Mouse (Mus musculus) liver, embryonic 14.5 days (tissue): ENCODE data around the gene Sugp2. TPM values are rescaled to one million over a fixed set of nuclear protein-coding genes. Genes with fewer than 3 reads are reported as not detected.

ENCODE experiments used
- ATAC-seq: fragments of 200-750 bp; cut with Nextera tagmentation; 2 replicates; pipeline ENCODE4 v1.8.0; 2017; ENCODE audit warnings: moderate number of reproducible peaks, mild to moderate bottlenecking, moderate library complexity; ENCODE audit not compliant: insufficient read depth
- DNase-seq, 3 experiments: peaks; one replicate each; pipeline ENCODE4 v3.0.0-alpha.2; 2012 to 2013; ENCODE audit warnings: low read depth in 3 of 3, low spot score in 3 of 3
- H3K27ac ChIP-seq: fragments of 300-500 bp; sonication (generic); 2 replicates; pipeline ENCODE4 v1.5.1; 2014; ENCODE audit warnings: moderate library complexity, mild to moderate bottlenecking, control low read depth, inconsistent platforms
- H3K27me3 ChIP-seq: fragments of 300-500 bp; sonication (generic); 2 replicates; pipeline ENCODE4 v1.6.1; 2014; ENCODE audit warnings: mild to moderate bottlenecking, low read length, moderate library complexity; ENCODE audit not compliant: control insufficient read depth, insufficient read depth
- H3K36me3 ChIP-seq: fragments of 300-500 bp; sonication (generic); replicated peaks from 2 replicates; pipeline ENCODE4 v1.6.1; 2014; ENCODE audit warnings: low read depth; ENCODE audit not compliant: control insufficient read depth, insufficient read depth
- H3K4me1 ChIP-seq, 2 experiments: fragments of 200-500 bp in 1 of 2; fragments of 300-500 bp in 1 of 2; sonication (generic) in 1 of 2; replicated peaks; 2 replicates each; pipeline ENCODE4 v1.6.1; 2012 to 2014; ENCODE audit warnings: antibody characterized with exemption in 1 of 2, inconsistent platforms in 1 of 2, low read length in 1 of 2; ENCODE audit not compliant: control insufficient read depth in 2 of 2, insufficient read depth in 2 of 2
- H3K4me2 ChIP-seq: fragments of 300-500 bp; sonication (generic); 2 replicates; pipeline ENCODE4 v1.6.1; 2014; ENCODE audit warnings: low read depth, mild to moderate bottlenecking, control low read depth, moderate library complexity
- H3K4me3 ChIP-seq, 2 experiments: fragments of 200-500 bp in 1 of 2; fragments of 300-500 bp in 1 of 2; sonication (generic) in 1 of 2; 2 replicates each; pipeline ENCODE4 v1.5.1; 2012 to 2014; ENCODE audit warnings: low read depth in 2 of 2, low read length in 2 of 2, mild to moderate bottlenecking in 2 of 2, control low read depth in 1 of 2, inconsistent platforms in 1 of 2, moderate library complexity in 1 of 2; ENCODE audit not compliant: insufficient read depth in 1 of 2
- H3K9ac ChIP-seq: fragments of 300-500 bp; sonication (generic); replicated peaks from 2 replicates; pipeline ENCODE4 v1.6.1; 2014; ENCODE audit warnings: mild to moderate bottlenecking, control low read depth, moderate library complexity
- H3K9me3 ChIP-seq: fragments of 300-500 bp; sonication (generic); 2 replicates; pipeline ENCODE4 v1.6.1; 2016; ENCODE audit warnings: low read length, mixed read lengths; ENCODE audit not compliant: control insufficient read depth
- CTCF ChIP-seq: IDR thresholded peaks from 2 replicates; pipeline ENCODE4 v1.5.1; 2016; ENCODE audit warnings: antibody characterized with exemption, low read depth, control low read depth
- EP300 ChIP-seq: IDR thresholded peaks from 2 replicates; pipeline ENCODE4 v1.6.1; 2016; ENCODE audit warnings: antibody characterized with exemption, low read depth
- WGBS: fragments of 180-500 bp; shearing (Covaris S2); extraction: QIAGEN DNeasy Blood & Tissue Kit; methylation state at CpG from one replicate; pipeline ENCODE4 v1.1.7; 2014; ENCODE audit not compliant: insufficient replicate concordance; 5-methylcytosine and 5-hydroxymethylcytosine counted together
- polyA plus RNA-seq, 2 experiments: library from polyadenylated mRNA; depleted of rRNA in 1 of 2; stranded (reverse) in 1 of 2; unstranded in 1 of 2; fragments of >200 nt; fragmentation: Nextera tagmentation in 1 of 2; extraction: Ambion mirVana in 1 of 2; gene quantifications; 2 replicates each; pipeline versions ENCODE4 v1.2.1 to v1.2.3; 2012 to 2014

The Sugp2 gene
- polyA plus RNA-seq, 2 experiments, result 9.9 to 17.3 TPM

DNA sequence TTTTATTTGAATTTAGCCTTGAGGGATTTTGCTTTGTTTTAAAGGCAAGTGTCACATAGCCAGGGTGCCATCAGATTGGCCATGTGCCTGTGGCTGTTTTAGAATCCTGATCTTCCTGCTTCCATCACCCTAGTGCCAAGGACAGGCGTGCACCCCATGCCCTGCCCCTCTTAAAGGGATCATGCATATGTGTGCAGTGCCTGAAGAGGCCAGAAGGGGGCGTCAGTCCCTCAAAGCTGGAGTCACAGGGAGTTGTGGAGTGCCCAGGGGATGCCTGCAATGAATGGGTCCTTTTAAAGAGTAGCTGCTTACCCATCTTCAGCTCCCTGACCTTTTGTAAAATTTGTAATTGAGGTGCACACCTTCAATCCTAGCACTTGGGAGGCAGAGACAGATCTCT lies 75.3 kb downstream of the Sugp2 start:
- H3K27me3 ChIP-seq, result no peaks in the 10 kb centered on the region
- no peak for ATAC-seq
- H3K9me3 ChIP-seq, result no peaks in the 10 kb centered on the region
- H3K27ac ChIP-seq, result no peak overlapping the region
- no peak overlapping the region for H3K4me3 ChIP-seq
- 42% methylated on average over 2 of the region's 2 CpGs for WGBS
- TF ChIP-seq CTCF (peak; percentile 83), EP300 (no peak)
- no peak overlapping the region for H3K4me2 ChIP-seq
- H3K9ac ChIP-seq, result no peak overlapping the region
- H3K36me3 ChIP-seq, result peaks cover 29% of the 10 kb centered on the region
- no peaks in the 10 kb centered on the region for H3K4me1 ChIP-seq
- DNase-seq, result no peak

- TF ChIP-seq EP300, result no peak
- TF ChIP-seq CTCF, result no peak
- DNase-seq (no peak), ATAC-seq (no peak)
- H3K4me3 ChIP-seq, result no peak overlapping the region
- 0 out of 4 replicates have a peak, but pooled peaks cover 0 to 2% of the 10 kb centered on the region in 2 experiments for H3K4me1 ChIP-seq
- H3K27ac ChIP-seq, result no peak overlapping the region
- H3K9ac ChIP-seq, result no peak overlapping the region
- H3K4me2 ChIP-seq, result no peak overlapping the region
- no peaks in the 10 kb centered on the region for H3K9me3 ChIP-seq
- WGBS, result 63% methylated on average over 2 of the region's 2 CpGs
- H3K27me3 ChIP-seq, result peaks cover 15% of the 10 kb centered on the region
- peaks cover 8% of the 10 kb centered on the region for H3K36me3 ChIP-seq
Observed at GRCm38 (mm10) chr8:70313399-70313798, 79.4 kb downstream of the Sugp2 start.

DNA sequence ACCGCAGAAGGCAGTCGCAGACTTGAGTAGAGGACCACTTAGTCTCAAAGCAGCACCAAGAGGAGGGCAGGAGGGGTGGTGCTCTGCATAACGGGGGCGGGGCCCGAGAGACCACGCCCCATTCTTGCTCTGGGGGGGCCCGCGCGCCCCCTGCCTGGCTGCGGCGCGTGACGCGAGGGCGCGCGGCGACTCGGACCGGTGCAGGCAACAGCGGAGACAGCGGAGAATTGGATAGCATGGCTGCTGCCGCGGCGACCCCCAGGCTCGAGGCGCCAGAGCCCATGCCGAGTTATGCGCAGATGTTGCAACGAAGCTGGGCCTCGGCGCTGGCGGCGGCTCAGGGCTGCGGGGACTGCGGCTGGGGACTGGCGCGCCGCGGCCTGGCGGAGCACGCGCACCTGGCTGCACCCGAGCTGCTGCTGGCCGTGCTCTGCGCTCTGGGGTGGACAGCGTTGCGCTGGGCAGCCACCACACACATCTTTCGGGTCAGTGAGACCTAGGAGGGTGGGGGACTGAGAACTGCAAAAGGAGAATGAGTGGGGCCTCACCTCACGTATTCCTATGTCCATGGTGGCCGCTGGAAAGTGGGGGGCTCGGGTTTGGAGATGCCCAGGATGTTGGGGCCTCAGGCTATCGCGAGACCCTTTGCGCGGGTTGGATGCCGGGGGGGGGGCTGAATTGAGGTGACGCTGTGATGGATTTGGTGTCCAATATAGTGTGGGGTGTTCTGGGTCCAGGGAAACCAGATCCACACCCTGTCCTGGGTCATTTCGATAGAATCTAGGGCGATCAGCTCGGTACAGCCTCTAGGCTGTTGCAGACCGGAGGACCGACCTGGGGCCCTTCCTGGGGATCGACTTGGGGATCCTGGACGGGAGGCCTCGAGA lies 81.8 kb downstream of the Sugp2 start, which contains the start of gene Cers1:
Gene Cers1, plus strand, starts transcription at position 152 of the 887 bp plus-strand sequence.
- peak; percentile 47; the same call in 1 of the 2 replicates for ATAC-seq
- peak within 1 kb of the TSS; percentile 37 to 51 for H3K4me3 ChIP-seq
- H3K27me3 ChIP-seq, result peaks cover 15% of the 10 kb centered on the region
- H3K9me3 ChIP-seq, result no peaks in the 10 kb centered on the region
- 4% methylated on average over 66 of the region's 66 CpGs for WGBS
- no peak for DNase-seq
- H3K27ac ChIP-seq, result no peak within 1 kb of the TSS
- H3K4me1 ChIP-seq, result 0 out of 4 replicates have a peak, but pooled peaks cover 0 to 2% of the 10 kb centered on the region in 2 experiments
- peaks cover 6% of the 10 kb centered on the region for H3K36me3 ChIP-seq
- H3K4me2 ChIP-seq, result peak within 1 kb of the TSS; percentile 67
- TF ChIP-seq CTCF (no peak), EP300 (no peak)
- no peak within 1 kb of the TSS for H3K9ac ChIP-seq

GRCm38 (mm10) chr8:70316511-70317504 lies 82.8 kb downstream of the Sugp2 start:
- Histone ChIP-seq H3K27ac (no peak overlapping the region), H3K36me3 (peaks cover 3% of the 10 kb centered on the region), H3K4me2 (no peak overlapping the region), H3K4me3 (no peak overlapping the region), H3K27me3 (peaks cover 15% of the 10 kb centered on the region), H3K9me3 (no peaks in the 10 kb centered on the region), H3K9ac (no peak overlapping the region), H3K4me1 (0 out of 4 replicates have a peak, but pooled peaks cover 0 to 2% of the 10 kb centered on the region in 2 experiments)
- 20% methylated on average over 15 of the region's 15 CpGs for WGBS
- DNase-seq (no peak), ATAC-seq (no peak)
- TF ChIP-seq CTCF (no peak), EP300 (no peak)
